Mouse (Mus musculus): Measurements from ENCODE around the gene Bnipl.

The Bnipl gene

GRCm38 (mm10) chr3:95280747-95281146, 29.8 kb upstream of the Bnipl start:
- peak; percentile 29 for DNase-seq (ENCODE audit: low spot score)

- DNase-seq (ENCODE audit: low spot score) = peak; percentile 46
These were observed 26.2 kb upstream of the Bnipl start for GRCm38 (mm10) chr3:95277149-95277551.

GRCm38 (mm10) chr3:95276428-95276934, 25.5 kb upstream of the Bnipl start:
- no peak for DNase-seq (ENCODE audit: low spot score)

- DNase-seq (ENCODE audit: low spot score) = no peak
These were observed 24.2 kb upstream of the Bnipl start for GRCm38 (mm10) chr3:95275161-95275560.

- no peak for DNase-seq (ENCODE audit: low spot score)
These were observed 23.5 kb upstream of the Bnipl start for GRCm38 (mm10) chr3:95274453-95274852.

GRCm38 (mm10) chr3:95273471-95273870, 22.5 kb upstream of the Bnipl start:
- DNase-seq (ENCODE audit: low spot score) = no peak

- no peak for DNase-seq (ENCODE audit: low spot score)
These were observed 19.9 kb upstream of the Bnipl start for GRCm38 (mm10) chr3:95270766-95271364.

- DNase-seq (ENCODE audit: low spot score) = no peak
These were observed 18.8 kb upstream of the Bnipl start for GRCm38 (mm10) chr3:95269789-95270188.

GRCm38 (mm10) chr3:95267855-95268254, 16.9 kb upstream of the Bnipl start:
- DNase-seq (ENCODE audit: low spot score) = no peak

GRCm38 (mm10) chr3:95266052-95266451, 15.1 kb upstream of the Bnipl start:
- no peak for DNase-seq (ENCODE audit: low spot score)

- no peak for DNase-seq (ENCODE audit: low spot score)
These were observed 13.7 kb upstream of the Bnipl start for GRCm38 (mm10) chr3:95264724-95265123.

GRCm38 (mm10) chr3:95263089-95263739, 12.2 kb upstream of the Bnipl start:
- peak; percentile 73 for DNase-seq (ENCODE audit: low spot score)

- DNase-seq (ENCODE audit: low spot score) = no peak
These were observed 11.0 kb upstream of the Bnipl start for GRCm38 (mm10) chr3:95261975-95262374.

GRCm38 (mm10) chr3:95256931-95257330, 5.9 kb upstream of the Bnipl start:
- no peak for DNase-seq (ENCODE audit: low spot score)

GRCm38 (mm10) chr3:95250361-95250760, 632 bp downstream of the Bnipl start:
- no peak for DNase-seq (ENCODE audit: low spot score)

GRCm38 (mm10) chr3:95247660-95248336, 3.2 kb downstream of the Bnipl start:
- DNase-seq (ENCODE audit: low spot score) = no peak

- DNase-seq (ENCODE audit: low spot score) = peak; percentile 59
These were observed 4.3 kb downstream of the Bnipl start for GRCm38 (mm10) chr3:95246465-95247231.

GRCm38 (mm10) chr3:95243086-95243485, 7.9 kb downstream of the Bnipl start:
- DNase-seq (ENCODE audit: low spot score) = no peak

GRCm38 (mm10) chr3:95241498-95241897, 9.5 kb downstream of the Bnipl start, which contains the start of gene Gm128:
Gm128 (minus strand) TSS chr3:95241598.
- DNase-seq (ENCODE audit: low spot score) = no peak

- DNase-seq (ENCODE audit: low spot score) = no peak
These were observed 10.1 kb downstream of the Bnipl start for GRCm38 (mm10) chr3:95240900-95241299.

- no peak for DNase-seq (ENCODE audit: low spot score)
These were observed 11.0 kb downstream of the Bnipl start for GRCm38 (mm10) chr3:95239971-95240370.

GRCm38 (mm10) chr3:95239022-95239421, 12.0 kb downstream of the Bnipl start:
- DNase-seq (ENCODE audit: low spot score) = no peak

Data from urinary bladder, postnatal 14 days (tissue).